Mouse (Mus musculus) bone marrow, adult 2 months (tissue): ENCODE measurements around the gene Gpbar1.

Source experiments
- CTCF ChIP-seq: fragments of 200-500 bp; IDR thresholded peaks from 2 replicates; pipeline ENCODE4 v1.5.1; 2011; ENCODE audit warnings: low read length, control low read depth; ENCODE audit not compliant: control insufficient read depth, insufficient read depth
- POLR2A ChIP-seq: fragments of 200-500 bp; IDR thresholded peaks from 2 replicates; pipeline ENCODE4 v1.6.1; 2011; ENCODE audit warnings: low read depth, mild to moderate bottlenecking, control low read depth, low read length, borderline replicate concordance; ENCODE audit not compliant: control insufficient read depth

GRCm38 (mm10) chr1:74235938-74236589 lies 42.3 kb upstream of the Gpbar1 start, which contains the start of gene Arpc2:
- no peak; the same call in 1 of the 2 replicates for TF ChIP-seq POLR2A
- TF ChIP-seq CTCF, result no peak
